In genomic region chr9:44336513-44336912, GRCm38 (mm10) we compare ENCODE assay signal across 8 mouse cellular contexts. TPM values are rescaled to one million over a fixed set of nuclear protein-coding genes. Genes with fewer than 3 reads are reported as not detected.
A peak's percentile ranks its signal among the peaks of the same experiment; 100 is the strongest.
DNase-seq lines count a peak whose midpoint lies in the region; ATAC-seq and TF ChIP-seq lines count a peak whose summit lies in the region.
"Not testable (repeated sequence)": the region's sequence is repeated elsewhere in the genome, so short reads cannot be mapped to it uniquely, and the experiment has no call there.

No protein-coding gene starts in this region.

- H3K4me2 ChIP-seq in CH12.LX (ENCODE audit: insufficient read depth, low read depth, poor library complexity, severe bottlenecking), result peak overlapping the region; percentile 76
- peak overlapping the region; percentile 66 for H3K4me2 ChIP-seq in embryonic facial prominence, embryonic 13.5 days
- peak overlapping the region; percentile 93 for H3K4me2 ChIP-seq in forebrain, embryonic 16.5 days (ENCODE audit: low read length)
- H3K4me2 ChIP-seq in hindbrain, embryonic 13.5 days, result peak overlapping the region; percentile 93
- peak overlapping the region; percentile 82 for H3K4me2 ChIP-seq in liver, embryonic 15.5 days
- peak overlapping the region; percentile 94 for H3K4me2 ChIP-seq in midbrain, embryonic 14.5 days (ENCODE audit: low read length)

- not testable (repeated sequence) for TF ChIP-seq EP300 in CH12.LX (IDR thresholded peaks at IDR 0.05; ENCODE audit: low read length)

- H3K36me3 ChIP-seq in CH12.LX (replicated peaks in 1 of 2; ENCODE audit: control insufficient read depth in 1 of 2, insufficient read depth in 1 of 2, low read length in 1 of 2), result peaks cover 53 to 63% of the 10 kb centered on the region in 2 experiments
- peaks cover 66% of the 10 kb centered on the region for H3K36me3 ChIP-seq in embryonic facial prominence, embryonic 13.5 days
- H3K36me3 ChIP-seq in forebrain, embryonic 16.5 days (ENCODE audit: control insufficient read depth, insufficient read depth), result peaks cover 22% of the 10 kb centered on the region
- peaks cover 48% of the 10 kb centered on the region for H3K36me3 ChIP-seq in hindbrain, embryonic 13.5 days
- H3K36me3 ChIP-seq in liver, embryonic 15.5 days (replicated peaks), result peaks cover 81% of the 10 kb centered on the region
- peaks cover 28% of the 10 kb centered on the region for H3K36me3 ChIP-seq in midbrain, embryonic 14.5 days (ENCODE audit: control insufficient read depth, insufficient read depth, low read length)

- peak overlapping the region; percentile 96 for H3K9ac ChIP-seq in CH12.LX (ENCODE audit: insufficient read depth, low read depth)
- H3K9ac ChIP-seq in embryonic facial prominence, embryonic 13.5 days, result peak overlapping the region; percentile 98
- H3K9ac ChIP-seq in forebrain, embryonic 16.5 days (replicated peaks; ENCODE audit: low read depth, low read length), result peak overlapping the region; percentile 42; the same call in 1 of the 2 replicates
- peak overlapping the region; percentile 95 for H3K9ac ChIP-seq in hindbrain, embryonic 13.5 days
- H3K9ac ChIP-seq in liver, embryonic 15.5 days, result peak overlapping the region; percentile 96
- H3K9ac ChIP-seq in midbrain, embryonic 14.5 days (replicated peaks; ENCODE audit: low read length), result not testable (repeated sequence)

- not testable (repeated sequence) for H3K27ac ChIP-seq in CH12.LX (ENCODE audit: insufficient read depth, low read depth); forebrain, embryonic 16.5 days (ENCODE audit: low read length); hindbrain, embryonic 13.5 days; layer of hippocampus, adult 2 months; midbrain, embryonic 14.5 days (replicated peaks; ENCODE audit: low read depth, low read length)
- H3K27ac ChIP-seq in embryonic facial prominence, embryonic 13.5 days, result 0 out of 2 replicates have a peak overlapping the region, but pooled peaks have one; percentile 22
- peak overlapping the region; percentile 100 for H3K27ac ChIP-seq in liver, embryonic 15.5 days (replicated peaks)

- dilution Hi-C loops in CH12.LX (cut with MboI; ENCODE audit: extremely low pct_ligation_motif_present, extremely low pct_unique_long_range_greater_than_20kb, low sequenced_read_pairs), result not testable (repeated sequence)

- peaks cover 31% of the 10 kb centered on the region for H3K79me2 ChIP-seq in CH12.LX (replicated peaks; ENCODE audit: control insufficient read depth, extremely low read depth, insufficient read depth, poor library complexity, severe bottlenecking)

- H3K9me3 ChIP-seq in CH12.LX (replicated peaks; ENCODE audit: low read length); embryonic facial prominence, embryonic 13.5 days; forebrain, embryonic 16.5 days (ENCODE audit: control insufficient read depth, low read length); hindbrain, embryonic 13.5 days; liver, embryonic 15.5 days (replicated peaks); midbrain, embryonic 14.5 days (ENCODE audit: control insufficient read depth, low read length): not testable (repeated sequence)

- WGBS in embryonic facial prominence, embryonic 13.5 days, result 28% methylated on average over 4 of the region's 4 CpGs
- WGBS in forebrain, embryonic 16.5 days, result 27% methylated on average over 4 of the region's 4 CpGs
- WGBS in hindbrain, embryonic 13.5 days, result 33% methylated on average over 4 of the region's 4 CpGs
- WGBS in liver, embryonic 15.5 days (ENCODE audit: insufficient replicate concordance), result 34% methylated on average over 4 of the region's 4 CpGs
- WGBS in midbrain, embryonic 14.5 days, result 30% methylated on average over 4 of the region's 4 CpGs

- H3K4me3 ChIP-seq in CH12.LX (replicated peaks in 1 of 3; ENCODE audit: low read depth in 2 of 3, low read length in 2 of 3, poor library complexity in 1 of 3), result peak overlapping the region; percentile 56 to 87 (median 70)
- H3K4me3 ChIP-seq in embryonic facial prominence, embryonic 13.5 days, result peak overlapping the region; percentile 93
- peak overlapping the region; percentile 94 for H3K4me3 ChIP-seq in forebrain, embryonic 16.5 days (replicated peaks; ENCODE audit: low read length)
- peak overlapping the region; percentile 86 for H3K4me3 ChIP-seq in hindbrain, embryonic 13.5 days
- H3K4me3 ChIP-seq in layer of hippocampus, adult 2 months, result peak overlapping the region; percentile 18; the same call in 1 of the 2 replicates
- peak overlapping the region; percentile 81 for H3K4me3 ChIP-seq in liver, embryonic 15.5 days (replicated peaks)
- H3K4me3 ChIP-seq in midbrain, embryonic 14.5 days (replicated peaks; ENCODE audit: low read depth, low read length), result peak overlapping the region; percentile 83

- not testable (repeated sequence) for H3K27me3 ChIP-seq in CH12.LX (replicated peaks); embryonic facial prominence, embryonic 13.5 days; forebrain, embryonic 16.5 days (replicated peaks; ENCODE audit: control insufficient read depth, insufficient read depth, low read length); hindbrain, embryonic 13.5 days; liver, embryonic 15.5 days; midbrain, embryonic 14.5 days (ENCODE audit: control insufficient read depth, insufficient read depth, low read length)

- in situ Hi-C loops in CH12.LX (cut with MboI; ENCODE audit: low pct_ligation_motif_present, low pct_unique_long_range_greater_than_20kb, low sequenced_read_pairs), result not testable (repeated sequence)

- not testable (repeated sequence) for ATAC-seq in embryonic facial prominence, embryonic 13.5 days (ENCODE audit: insufficient number of reproducible peaks, insufficient read depth, low FRiP score, low TSS enrichment, low read depth); forebrain, embryonic 16.5 days; hindbrain, embryonic 13.5 days (ENCODE audit: low FRiP score); liver, embryonic 15.5 days (ENCODE audit: insufficient read depth); midbrain, embryonic 14.5 days (ENCODE audit: low FRiP score, low TSS enrichment)

- TF ChIP-seq CTCF in CH12.LX (conservative IDR thresholded peaks at IDR 0.05 in 1 of 2, IDR thresholded peaks at IDR 0.05 in 1 of 2; ENCODE audit: low read depth in 2 of 2, low read length in 2 of 2); layer of hippocampus, adult 2 months (conservative IDR thresholded peaks at IDR 0.05): not testable (repeated sequence)

- TF ChIP-seq POLR2A in CH12.LX (IDR thresholded peaks at IDR 0.05; ENCODE audit: low read depth, low read length), result peak; percentile 48; the same call in 1 of the 2 replicates

- peaks cover 10 to 29% of the 10 kb centered on the region in 2 experiments; a peak in 2 of 4 replicates for H3K4me1 ChIP-seq in CH12.LX (ENCODE audit: control insufficient read depth in 1 of 2, insufficient read depth in 2 of 2)
- peaks cover 17% of the 10 kb centered on the region for H3K4me1 ChIP-seq in embryonic facial prominence, embryonic 13.5 days
- H3K4me1 ChIP-seq in forebrain, embryonic 16.5 days (replicated peaks; ENCODE audit: control insufficient read depth, insufficient read depth, low read length), result peaks cover 22% of the 10 kb centered on the region
- H3K4me1 ChIP-seq in hindbrain, embryonic 13.5 days (replicated peaks), result peaks cover 26% of the 10 kb centered on the region
- peaks cover 44% of the 10 kb centered on the region for H3K4me1 ChIP-seq in liver, embryonic 15.5 days (replicated peaks)
- peaks cover 13% of the 10 kb centered on the region for H3K4me1 ChIP-seq in midbrain, embryonic 14.5 days (ENCODE audit: control insufficient read depth, insufficient read depth, low read length)

- not testable (repeated sequence) for TF ChIP-seq RAD21 in CH12.LX (IDR thresholded peaks at IDR 0.05; ENCODE audit: low read depth, low read length)

- DNase-seq in CH12.LX (ENCODE audit: extremely low read depth), result peak; percentile 39
- DNase-seq in layer of hippocampus, adult 2 months (ENCODE audit: low spot score in 2 of 2); midbrain, embryonic 14.5 days: not testable (repeated sequence)
- DNase-seq in spleen, postnatal 10 days (ENCODE audit: low spot score in 2 of 2), result peak; percentile 43 to 46

RNA-seq across cellular contexts. Expression of gene H2afx, which starts 2.0 kb away (rescaled TPM):
- 488 and 589 TPM in 2 replicates for total RNA-seq in CH12.LX (2012; rRNA removed)
- total RNA-seq in CH12.LX (2014; rRNA removed), result 32.5 and 36.3 TPM in 2 replicates
- polyA plus RNA-seq in CH12.LX (2012; ENCODE audit: insufficient read length, low read depth), result 39.5 and 56.6 TPM in 2 replicates
- polyA plus RNA-seq in embryonic facial prominence, embryonic 13.5 days (2015; fragmentation: Nextera tagmentation; extraction: Ambion mirVana), result 365 and 385 TPM in 2 replicates
- 182 and 199 TPM in 2 replicates for polyA plus RNA-seq in forebrain, embryonic 16.5 days (2015; fragmentation: Nextera tagmentation; extraction: Ambion mirVana)
- polyA plus RNA-seq in hindbrain, embryonic 13.5 days (2015; fragmentation: Nextera tagmentation; extraction: Ambion mirVana), result 145 and 151 TPM in 2 replicates
- total RNA-seq in layer of hippocampus, adult 2 months (2021), result 10 to 100 TPM; 42.5 to 44.2 TPM
- polyA plus RNA-seq in liver, embryonic 15.5 days (2015; fragmentation: Nextera tagmentation; extraction: Ambion mirVana), result 226 and 228 TPM in 2 replicates
- polyA plus RNA-seq in midbrain, embryonic 14.5 days (2014; fragmentation: Nextera tagmentation; extraction: Ambion mirVana), result 98.1 and 128 TPM in 2 replicates

RNA-seq across cellular contexts. Expression of gene Hmbs, which starts 7.5 kb away (rescaled TPM):
- total RNA-seq in CH12.LX (2012; rRNA removed), result 74.0 and 80.9 TPM in 2 replicates
- total RNA-seq in CH12.LX (2014; rRNA removed), result 73.7 and 75.2 TPM in 2 replicates
- 65.0 and 65.1 TPM in 2 replicates for polyA plus RNA-seq in CH12.LX (2012; ENCODE audit: insufficient read length, low read depth)
- polyA plus RNA-seq in embryonic facial prominence, embryonic 13.5 days (2015; fragmentation: Nextera tagmentation; extraction: Ambion mirVana), result 114 and 119 TPM in 2 replicates
- polyA plus RNA-seq in forebrain, embryonic 16.5 days (2015; fragmentation: Nextera tagmentation; extraction: Ambion mirVana), result 64.3 and 64.7 TPM in 2 replicates
- 66.8 and 70.8 TPM in 2 replicates for polyA plus RNA-seq in hindbrain, embryonic 13.5 days (2015; fragmentation: Nextera tagmentation; extraction: Ambion mirVana)
- total RNA-seq in layer of hippocampus, adult 2 months (2021), result 10 to 100 TPM; 21.9 to 22.1 TPM
- polyA plus RNA-seq in liver, embryonic 15.5 days (2015; fragmentation: Nextera tagmentation; extraction: Ambion mirVana), result 1,466 and 1,543 TPM in 2 replicates
- polyA plus RNA-seq in midbrain, embryonic 14.5 days (2014; fragmentation: Nextera tagmentation; extraction: Ambion mirVana), result 53.5 and 64.7 TPM in 2 replicates

RNA-seq across cellular contexts. Expression of gene Dpagt1, which starts 10.7 kb away (rescaled TPM):
- total RNA-seq in CH12.LX (2012; rRNA removed) (15.8 and 16.2 TPM in 2 replicates), CH12.LX (2014; rRNA removed) (6.4 and 8.5 TPM in 2 replicates)
- polyA plus RNA-seq in CH12.LX (2012; ENCODE audit: insufficient read length, low read depth), result 31.5 and 41.7 TPM in 2 replicates
- polyA plus RNA-seq in embryonic facial prominence, embryonic 13.5 days (2015; fragmentation: Nextera tagmentation; extraction: Ambion mirVana), result 38.4 and 40.5 TPM in 2 replicates
- 35.2 and 35.7 TPM in 2 replicates for polyA plus RNA-seq in forebrain, embryonic 16.5 days (2015; fragmentation: Nextera tagmentation; extraction: Ambion mirVana)
- 37.0 and 40.4 TPM in 2 replicates for polyA plus RNA-seq in hindbrain, embryonic 13.5 days (2015; fragmentation: Nextera tagmentation; extraction: Ambion mirVana)
- 10 to 100 TPM; 14.5 to 15.3 TPM for total RNA-seq in layer of hippocampus, adult 2 months (2021)
- polyA plus RNA-seq in liver, embryonic 15.5 days (2015; fragmentation: Nextera tagmentation; extraction: Ambion mirVana), result 17.9 and 18.4 TPM in 2 replicates
- polyA plus RNA-seq in midbrain, embryonic 14.5 days (2014; fragmentation: Nextera tagmentation; extraction: Ambion mirVana), result 37.0 and 40.5 TPM in 2 replicates

RNA-seq across cellular contexts. Expression of gene C2cd2l, which starts 16.4 kb away (rescaled TPM):
- 7.2 TPM in 2 replicates for total RNA-seq in CH12.LX (2012; rRNA removed)
- total RNA-seq in CH12.LX (2014; rRNA removed), result 2.5 and 2.9 TPM in 2 replicates
- 7.3 and 8.6 TPM in 2 replicates for polyA plus RNA-seq in CH12.LX (2012; ENCODE audit: insufficient read length, low read depth)
- 8.3 TPM in 2 replicates for polyA plus RNA-seq in embryonic facial prominence, embryonic 13.5 days (2015; fragmentation: Nextera tagmentation; extraction: Ambion mirVana)
- polyA plus RNA-seq in forebrain, embryonic 16.5 days (2015; fragmentation: Nextera tagmentation; extraction: Ambion mirVana), result 29.0 and 31.4 TPM in 2 replicates
- 19.1 and 21.6 TPM in 2 replicates for polyA plus RNA-seq in hindbrain, embryonic 13.5 days (2015; fragmentation: Nextera tagmentation; extraction: Ambion mirVana)
- total RNA-seq in layer of hippocampus, adult 2 months (2021), result 100 to 1,000 TPM; 186 to 206 TPM
- 9.6 and 10.4 TPM in 2 replicates for polyA plus RNA-seq in liver, embryonic 15.5 days (2015; fragmentation: Nextera tagmentation; extraction: Ambion mirVana)
- polyA plus RNA-seq in midbrain, embryonic 14.5 days (2014; fragmentation: Nextera tagmentation; extraction: Ambion mirVana), result 25.2 and 25.5 TPM in 2 replicates

RNA-seq across cellular contexts. Expression of gene Vps11, which starts 25.0 kb away (rescaled TPM):
- total RNA-seq in CH12.LX (2012; rRNA removed) (21.4 and 22.1 TPM in 2 replicates), CH12.LX (2014; rRNA removed) (16.1 and 17.4 TPM in 2 replicates)
- 23.2 and 24.8 TPM in 2 replicates for polyA plus RNA-seq in CH12.LX (2012; ENCODE audit: insufficient read length, low read depth)
- 27.7 and 28.2 TPM in 2 replicates for polyA plus RNA-seq in embryonic facial prominence, embryonic 13.5 days (2015; fragmentation: Nextera tagmentation; extraction: Ambion mirVana)
- polyA plus RNA-seq in forebrain, embryonic 16.5 days (2015; fragmentation: Nextera tagmentation; extraction: Ambion mirVana), result 46.5 and 47.0 TPM in 2 replicates
- polyA plus RNA-seq in hindbrain, embryonic 13.5 days (2015; fragmentation: Nextera tagmentation; extraction: Ambion mirVana), result 36.2 and 38.0 TPM in 2 replicates
- total RNA-seq in layer of hippocampus, adult 2 months (2021), result 10 to 100 TPM; 54.7 to 55.7 TPM
- polyA plus RNA-seq in liver, embryonic 15.5 days (2015; fragmentation: Nextera tagmentation; extraction: Ambion mirVana), result 14.6 and 15.1 TPM in 2 replicates
- polyA plus RNA-seq in midbrain, embryonic 14.5 days (2014; fragmentation: Nextera tagmentation; extraction: Ambion mirVana), result 34.4 and 36.7 TPM in 2 replicates

Comparison
In these comparisons a context has a peak if more than half of its experiments do, and no peak if none do; other contexts are left out.
1. H3K4me3 ChIP-seq: peak in every context shown above with its lines; median percentile 94 in forebrain, embryonic 16.5 days; 93 in embryonic facial prominence, embryonic 13.5 days; 86 in hindbrain, embryonic 13.5 days; 83 in midbrain, embryonic 14.5 days; 81 in liver, embryonic 15.5 days; 70 in CH12.LX; 18 in layer of hippocampus, adult 2 months.
2. RNA of gene Hmbs, which starts 7.5 kb away (polyA plus RNA-seq): 1,466 to 1,543 TPM in liver, embryonic 15.5 days; 114 to 119 TPM in embryonic facial prominence, embryonic 13.5 days, 66.8 to 70.8 TPM in hindbrain, embryonic 13.5 days, 65.0 to 65.1 TPM in CH12.LX, 53.5 to 64.7 TPM in midbrain, embryonic 14.5 days and 64.3 to 64.7 TPM in forebrain, embryonic 16.5 days; every median in the first group is over 10 times any median in the second.
3. Peak in every context shown above with its lines, with median percentiles within 50 percentile points of each other: H3K4me2 ChIP-seq.